Mouse (Mus musculus) stomach, embryonic 14.5 days (tissue): ENCODE measurements around the gene Gm49321. TPM values are rescaled to one million over a fixed set of nuclear protein-coding genes. Genes with fewer than 3 reads are reported as not detected.

Experiments used
- ATAC-seq: fragments of 200-750 bp; cut with Nextera tagmentation; 2 replicates; pipeline ENCODE4 v1.8.0; 2017; ENCODE audit warnings: low read depth, moderate TSS enrichment; ENCODE audit not compliant: insufficient number of reproducible peaks, insufficient read depth, low FRiP score
- H3K27ac ChIP-seq: fragments of 300-500 bp; sonication (generic); 2 replicates; pipeline ENCODE4 v1.5.1; 2014; ENCODE audit warnings: mild to moderate bottlenecking, low read length, moderate library complexity, mixed read lengths
- H3K27me3 ChIP-seq: fragments of 300-500 bp; sonication (generic); 2 replicates; pipeline ENCODE4 v1.6.1; 2014; ENCODE audit warnings: low read length, control low read depth, mixed read lengths; ENCODE audit not compliant: control insufficient read depth, insufficient read depth
- H3K36me3 ChIP-seq: fragments of 300-500 bp; sonication (generic); 2 replicates; pipeline ENCODE4 v1.6.1; 2014; ENCODE audit warnings: mild to moderate bottlenecking, control low read depth, low read length, moderate library complexity, mixed read lengths; ENCODE audit not compliant: control insufficient read depth, insufficient read depth
- H3K4me1 ChIP-seq: fragments of 300-500 bp; sonication (generic); 2 replicates; pipeline ENCODE4 v1.6.1; 2014; ENCODE audit warnings: low read length, control low read depth, mixed read lengths; ENCODE audit not compliant: control insufficient read depth, insufficient read depth
- H3K4me2 ChIP-seq: fragments of 300-500 bp; sonication (generic); replicated peaks from 2 replicates; pipeline ENCODE4 v1.6.1; 2014; ENCODE audit warnings: low read depth, low read length, control low read depth
- H3K4me3 ChIP-seq: fragments of 300-500 bp; sonication (generic); 2 replicates; pipeline ENCODE4 v1.5.1; 2014; ENCODE audit warnings: low read depth, low read length, control low read depth
- H3K9ac ChIP-seq: fragments of 300-500 bp; sonication (generic); replicated peaks from 2 replicates; pipeline ENCODE4 v1.6.1; 2014; ENCODE audit warnings: low read depth, mild to moderate bottlenecking, control low read depth, low read length, moderate library complexity, mixed read lengths
- H3K9me3 ChIP-seq: fragments of 300-500 bp; sonication (generic); 2 replicates; pipeline ENCODE4 v1.6.1; 2016; ENCODE audit warnings: low read depth, low read length, control low read depth; ENCODE audit not compliant: control insufficient read depth
- WGBS: fragments of 180-500 bp; shearing (Covaris S2); extraction: QIAGEN DNeasy Blood & Tissue Kit; methylation state at CpG from one replicate; pipeline ENCODE4 v1.1.7; 2014; 5-methylcytosine and 5-hydroxymethylcytosine counted together
- polyA plus RNA-seq: library from polyadenylated mRNA; unstranded; fragments of >200 nt; fragmentation: Nextera tagmentation; extraction: Ambion mirVana; gene quantifications from 2 replicates; pipeline ENCODE4 v1.2.1, GENCODE M21; 2014

Gene Gm49321
- polyA plus RNA-seq, 1 experiment from 2014 or later = 16.1 TPM

DNA sequence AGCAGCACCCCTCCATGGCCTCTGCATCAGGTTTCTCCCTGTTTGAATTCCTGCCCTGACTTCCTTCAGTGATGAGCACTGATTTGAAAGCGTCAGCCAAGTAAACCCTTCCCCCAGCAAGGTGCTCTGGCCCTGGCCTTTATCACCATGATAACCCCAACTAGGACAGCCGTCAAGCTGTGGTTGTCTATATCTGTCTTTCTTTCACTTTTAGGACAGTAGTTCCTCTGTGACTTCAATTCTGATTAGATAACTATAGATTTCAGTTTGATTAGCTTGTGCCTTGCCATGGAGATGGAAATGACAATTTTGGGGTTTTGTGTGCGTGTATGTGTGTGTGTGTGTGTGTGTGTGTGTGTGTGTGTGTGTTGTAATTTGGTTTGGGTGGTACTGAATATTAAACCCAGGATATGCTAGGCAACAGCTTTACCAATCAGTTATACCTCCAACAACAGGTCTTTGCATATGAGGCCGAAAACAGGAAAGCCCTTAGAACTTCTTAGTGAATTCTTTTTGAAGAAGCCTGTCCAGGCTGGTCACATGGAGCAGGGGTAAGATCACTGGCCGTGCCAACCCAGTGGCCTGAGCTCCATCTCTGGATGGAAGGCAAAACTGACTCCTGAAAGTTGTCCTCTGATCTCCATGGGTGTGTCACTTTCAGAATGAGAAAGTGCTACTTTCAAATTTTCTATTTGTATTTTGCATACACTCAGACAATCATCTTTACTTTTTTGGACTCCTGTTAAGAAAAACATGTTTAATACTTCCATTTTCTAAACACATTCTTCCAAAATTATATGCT lies 33.1 kb upstream of the Gm49321 start:
- Histone ChIP-seq H3K36me3 (no peaks in the 10 kb centered on the region), H3K4me2 (no peak overlapping the region), H3K4me1 (0 out of 2 replicates have a peak, but pooled peaks cover 3% of the 10 kb centered on the region), H3K27ac (no peak overlapping the region), H3K9me3 (no peaks in the 10 kb centered on the region), H3K9ac (no peak overlapping the region), H3K4me3 (no peak overlapping the region), H3K27me3 (no peaks in the 10 kb centered on the region)
- WGBS = 76% methylated on average over 5 of the region's 5 CpGs
- ATAC-seq = no peak

DNA sequence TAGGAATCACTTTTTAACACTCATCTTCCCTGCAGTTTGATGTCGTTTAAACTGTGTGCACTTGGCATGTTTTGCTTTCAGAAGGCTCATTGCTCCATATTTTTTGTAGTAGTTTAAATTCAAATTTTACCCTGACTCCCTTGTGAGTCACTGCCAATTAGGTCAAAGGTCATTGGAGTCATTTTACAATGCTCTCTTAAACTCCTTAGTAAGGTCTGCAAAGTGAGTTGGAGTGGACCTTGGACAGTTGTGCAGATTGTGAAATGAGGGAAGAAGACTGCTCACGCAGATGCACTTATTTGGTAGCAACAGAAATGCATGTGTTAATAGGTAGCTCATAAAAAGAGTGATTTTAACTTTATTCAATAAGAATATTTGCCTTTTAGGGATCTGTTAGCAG lies 32.4 kb upstream of the Gm49321 start:
- Histone ChIP-seq H3K9me3 (no peaks in the 10 kb centered on the region), H3K27ac (no peak overlapping the region), H3K4me3 (no peak overlapping the region), H3K4me2 (no peak overlapping the region), H3K27me3 (no peaks in the 10 kb centered on the region), H3K9ac (no peak overlapping the region), H3K4me1 (0 out of 2 replicates have a peak, but pooled peaks cover 3% of the 10 kb centered on the region), H3K36me3 (no peaks in the 10 kb centered on the region)
- ATAC-seq = no peak
- WGBS = 41% methylated on average over 2 of the region's 2 CpGs

DNA sequence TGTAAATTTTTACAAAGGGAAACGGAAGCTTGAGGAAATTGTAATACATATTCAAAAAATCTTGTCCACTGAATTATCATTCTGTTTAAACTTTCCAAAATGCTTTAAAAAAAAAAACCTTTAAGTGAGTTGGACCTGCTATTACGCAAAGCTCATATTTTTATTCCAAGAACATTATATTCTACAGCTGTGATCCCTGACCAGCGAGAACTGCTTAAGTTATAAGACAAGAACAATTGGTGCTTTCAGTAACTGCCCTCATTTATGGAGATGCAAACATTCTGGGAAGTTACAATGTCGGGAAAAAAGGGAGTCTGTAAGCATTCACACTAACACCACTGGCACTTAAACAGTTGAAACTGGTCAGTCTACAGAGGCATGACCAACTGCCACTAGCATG lies 31.9 kb upstream of the Gm49321 start:
- 65% methylated on average over 4 of the region's 4 CpGs for WGBS
- H3K4me3 ChIP-seq = no peak overlapping the region

DNA sequence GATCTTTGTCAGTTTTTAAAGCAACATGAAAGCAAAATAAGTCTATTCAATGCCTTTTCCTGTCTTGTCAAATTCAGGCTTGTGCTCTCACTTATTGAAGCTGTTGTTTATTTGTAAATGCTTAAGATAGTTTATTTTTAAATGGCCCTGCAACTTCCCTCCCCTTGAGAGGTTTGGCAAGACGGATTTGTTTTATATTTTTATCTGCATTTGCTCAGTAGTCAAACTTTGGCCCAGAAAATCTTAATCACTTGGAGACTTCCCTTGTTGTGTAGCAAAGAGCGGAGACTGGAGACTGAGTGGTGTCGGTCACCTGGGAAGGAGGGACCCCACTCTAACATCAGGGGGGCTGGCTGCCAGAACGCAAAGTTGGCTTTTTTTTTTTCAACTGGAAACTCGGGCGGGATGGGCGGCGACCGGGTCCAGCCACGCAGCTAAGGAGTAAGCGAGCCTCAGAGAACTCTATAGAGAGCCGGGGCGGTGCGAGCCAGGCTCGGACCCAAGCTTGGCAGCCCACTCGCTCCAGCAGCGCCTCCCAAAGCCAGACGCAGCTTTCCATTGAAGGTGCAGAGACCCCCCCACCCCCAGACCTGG lies 30.3 kb upstream of the Gm49321 start:
- Histone ChIP-seq H3K4me1 (peaks cover 3% of the 10 kb centered on the region; the same call in 1 of the 2 replicates), H3K27me3 (no peaks in the 10 kb centered on the region), H3K36me3 (no peaks in the 10 kb centered on the region), H3K4me2 (peak overlapping the region; percentile 62), H3K9me3 (no peaks in the 10 kb centered on the region), H3K9ac (no peak overlapping the region; the same call in 1 of the 2 replicates), H3K27ac (peak overlapping the region; percentile 62), H3K4me3 (peak overlapping the region; percentile 95)
- WGBS = under 1% methylated on average over 17 of the region's 18 CpGs
- no peak for ATAC-seq

More for the DNA sequence above, 31.9 kb upstream of the Gm49321 start:
- Histone ChIP-seq H3K9me3 (no peaks in the 10 kb centered on the region), H3K27me3 (no peaks in the 10 kb centered on the region), H3K36me3 (no peaks in the 10 kb centered on the region), H3K4me1 (peaks cover 3% of the 10 kb centered on the region; the same call in 1 of the 2 replicates), H3K27ac (no peak overlapping the region), H3K4me2 (no peak overlapping the region), H3K9ac (no peak overlapping the region)
- ATAC-seq = no peak

DNA sequence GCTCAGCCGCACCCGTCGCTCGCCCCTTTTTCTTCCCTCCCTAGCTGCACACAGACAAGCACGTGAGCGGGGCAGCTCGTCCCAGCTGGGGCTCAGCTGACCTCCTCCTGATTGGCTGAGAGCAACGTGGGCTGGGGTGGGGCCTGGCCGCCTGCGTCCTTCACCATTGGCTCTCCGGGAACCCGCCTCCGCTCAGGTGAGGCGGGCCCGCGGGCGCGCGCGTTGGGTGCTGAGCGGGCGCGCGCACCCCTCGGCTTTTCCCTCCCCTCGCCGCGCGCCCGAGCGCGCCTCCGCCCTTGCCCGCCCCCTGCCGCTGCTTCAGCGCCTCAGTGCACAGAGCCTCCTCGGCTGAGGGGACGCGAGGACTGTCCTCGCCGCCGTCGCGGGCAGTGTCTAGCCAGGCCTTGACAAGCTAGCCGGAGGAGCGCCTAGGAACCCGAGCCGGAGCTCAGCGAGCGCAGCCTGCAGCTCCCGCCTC lies 29.7 kb upstream of the Gm49321 start:
- under 1% methylated on average over 40 of the region's 51 CpGs for WGBS

DNA sequence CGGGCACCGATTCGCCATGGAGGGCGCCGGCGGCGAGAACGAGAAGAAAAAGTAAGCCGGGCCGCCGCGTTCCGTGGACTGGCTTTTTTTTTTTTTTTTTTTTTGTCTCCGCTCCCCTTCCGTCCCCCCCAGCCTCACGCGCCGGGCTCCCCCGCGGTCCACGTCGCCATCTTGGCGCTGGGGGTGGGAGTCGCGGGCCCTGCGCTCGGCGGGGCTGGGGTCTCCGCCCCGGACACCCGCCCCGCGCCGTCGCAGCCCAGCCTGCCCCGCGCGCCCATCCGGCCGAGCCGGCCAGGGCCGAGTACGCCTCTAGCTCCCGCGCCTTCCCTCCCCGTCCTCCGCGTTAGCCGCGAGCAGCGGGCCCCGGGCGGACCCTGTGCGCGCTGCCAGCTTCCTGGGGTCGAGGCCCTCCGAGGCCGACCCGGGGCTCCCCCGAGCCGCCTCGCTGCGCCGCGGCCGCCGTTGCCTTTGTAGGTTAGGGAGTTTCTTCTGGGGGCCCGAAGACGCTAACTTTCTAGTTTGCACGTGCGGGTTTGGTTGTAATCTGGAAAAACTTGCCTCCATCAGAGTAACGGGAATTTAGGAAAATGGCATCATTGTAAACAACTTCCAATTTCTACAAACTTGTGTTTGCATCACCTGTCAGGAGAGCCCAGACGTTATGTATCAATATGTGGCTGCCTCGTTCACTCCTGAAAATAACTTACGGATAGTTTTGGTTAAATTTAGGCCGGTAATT lies 29.0 kb upstream of the Gm49321 start:
- Histone ChIP-seq H3K36me3 (no peaks in the 10 kb centered on the region), H3K9ac (peak overlapping the region; percentile 97), H3K4me2 (peak overlapping the region; percentile 57), H3K27me3 (no peaks in the 10 kb centered on the region), H3K4me3 (peak overlapping the region; percentile 95), H3K4me1 (peaks cover 3% of the 10 kb centered on the region; the same call in 1 of the 2 replicates), H3K27ac (peak overlapping the region; percentile 99), H3K9me3 (no peaks in the 10 kb centered on the region)
- ATAC-seq = peak; percentile 43
- under 1% methylated on average over 73 of the region's 76 CpGs for WGBS

More for the DNA sequence above, 29.7 kb upstream of the Gm49321 start:
- ATAC-seq = peak; percentile 100
- no peaks in the 10 kb centered on the region for H3K9me3 ChIP-seq
- H3K27ac ChIP-seq = peak overlapping the region; percentile 99
- peak overlapping the region; percentile 95 for H3K4me3 ChIP-seq
- H3K4me1 ChIP-seq = peaks cover 3% of the 10 kb centered on the region; the same call in 1 of the 2 replicates
- H3K9ac ChIP-seq = peak overlapping the region; percentile 97
- H3K27me3 ChIP-seq = no peaks in the 10 kb centered on the region
- H3K36me3 ChIP-seq = no peaks in the 10 kb centered on the region
- peak overlapping the region; percentile 62 for H3K4me2 ChIP-seq

DNA sequence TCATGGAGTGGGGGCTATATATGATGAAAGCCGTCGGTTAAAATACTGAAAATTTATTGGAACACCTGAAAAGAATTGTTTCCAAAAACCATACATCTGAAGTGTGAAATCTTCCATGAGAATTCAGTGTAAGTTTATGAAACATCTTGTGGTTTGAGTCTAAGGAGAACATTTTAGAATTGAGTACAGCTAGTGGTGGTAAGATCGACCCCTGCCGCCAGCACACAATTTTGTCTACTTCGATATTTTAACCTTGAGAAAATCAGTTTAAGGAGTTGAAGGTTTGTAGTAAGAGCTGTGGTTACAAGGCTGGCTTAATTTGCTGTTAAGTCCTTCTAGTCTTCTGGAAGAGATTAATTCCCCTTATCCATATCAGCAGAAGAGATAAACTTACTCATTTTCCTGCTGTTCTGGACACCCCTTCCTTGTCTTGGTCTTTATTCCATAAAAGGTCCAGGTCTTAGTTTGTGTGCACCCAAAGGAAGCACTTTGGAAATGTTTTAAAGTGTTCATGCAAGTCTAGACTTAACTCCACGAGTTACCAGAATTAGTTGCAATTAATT lies 28.4 kb upstream of the Gm49321 start:
- peaks cover 3% of the 10 kb centered on the region; the same call in 1 of the 2 replicates for H3K4me1 ChIP-seq
- peak overlapping the region; percentile 95 for H3K4me3 ChIP-seq
- H3K4me2 ChIP-seq = peak overlapping the region; percentile 57
- WGBS = 2% methylated on average over 6 of the region's 6 CpGs
- H3K27me3 ChIP-seq = no peaks in the 10 kb centered on the region
- peak overlapping the region; percentile 97 for H3K9ac ChIP-seq
- no peak for ATAC-seq
- H3K27ac ChIP-seq = no peak overlapping the region
- H3K9me3 ChIP-seq = no peaks in the 10 kb centered on the region
- H3K36me3 ChIP-seq = no peaks in the 10 kb centered on the region

DNA sequence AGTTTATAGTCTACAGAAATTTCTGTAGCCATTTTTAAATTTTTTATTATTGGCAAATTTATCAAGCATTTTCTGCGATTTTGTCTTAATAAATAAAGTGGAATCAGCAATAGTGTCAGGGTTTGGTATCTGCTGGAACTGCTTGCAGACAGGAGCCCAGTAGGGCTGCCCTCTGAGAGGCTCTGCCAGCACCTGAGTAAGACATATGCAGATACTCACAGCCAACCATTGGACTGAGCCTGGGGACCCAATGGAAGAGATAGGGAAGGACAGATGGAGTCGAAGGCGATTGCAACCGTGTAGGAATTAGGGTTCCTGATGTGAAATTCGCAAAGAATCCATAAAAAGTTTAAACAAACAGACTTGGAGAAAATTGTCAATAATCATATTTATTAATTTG lies 19.0 kb upstream of the Gm49321 start:
- no peak for ATAC-seq
- 94% methylated on average over 5 of the region's 5 CpGs for WGBS
- no peak overlapping the region for H3K27ac ChIP-seq

More for the DNA sequence above, 19.0 kb upstream of the Gm49321 start:
- Histone ChIP-seq H3K27me3 (no peaks in the 10 kb centered on the region), H3K4me1 (no peaks in the 10 kb centered on the region), H3K9ac (no peak overlapping the region), H3K9me3 (no peaks in the 10 kb centered on the region), H3K4me2 (no peak overlapping the region), H3K4me3 (no peak overlapping the region), H3K36me3 (no peaks in the 10 kb centered on the region)
